ENCODE assay signal across 19 mouse cellular contexts in genomic region chr10:62224231-62224630, GRCm38 (mm10). TPM values are rescaled to one million over a fixed set of nuclear protein-coding genes. Genes with fewer than 3 reads are reported as not detected.
DNase-seq lines count a peak whose midpoint lies in the region.
"Had no signal": no experiment of that assay in that cellular context is flagged by ENCODE, and none has a peak within 500 bp of the region (broad histone marks: within the 10 kb centered on the region; RNA-seq: fewer than 3 reads in every experiment).

No protein-coding gene starts in this region.

- DNase-seq in adrenal gland, adult 2 months, result peak; percentile 48
- DNase-seq in adrenal gland, adult 18-20 months (ENCODE audit: low spot score in 2 of 2), result no peak
- peak; percentile 60 for DNase-seq in kidney, adult 11 months
- no peak for DNase-seq in kidney, adult 18-20 months
- DNase-seq in adrenal gland, adult 8-10 months, result peak; percentile 41
- DNase-seq in kidney, postnatal 10 days, result peak; percentile 63
- no peak for DNase-seq in layer of hippocampus, postnatal 14 days (ENCODE audit: low spot score in 2 of 2)
- DNase-seq in urinary bladder, postnatal 10 days (ENCODE audit: low spot score), result no peak
- DNase-seq: cerebellum, adult 11-12 months had no signal

RNA-seq across cellular contexts. Expression of gene Tspan15, which starts 6.8 kb away (rescaled TPM):
- 10 to 100 TPM; 14.4 to 22.5 TPM for total RNA-seq in adrenal gland, adult 2 months (2021)
- polyA plus RNA-seq in adrenal gland, adult 2 months (2012; rRNA removed), result 66.3 and 71.2 TPM in 2 replicates
- total RNA-seq in adrenal gland, adult 18-20 months (2021), result 10 to 100 TPM; 17.9 to 18.9 TPM
- 10 to 100 TPM; 17.5 to 29.9 (median 21.7) TPM for total RNA-seq in adrenal gland, adult 8-10 months (2022)
- 10 to 100 TPM; 18.0 to 20.0 TPM for total RNA-seq in layer of hippocampus, postnatal 14 days (2021)
- total RNA-seq: granulocyte monocyte progenitor cell, adult 5-6 weeks had no signal

RNA-seq across cellular contexts. Expression of gene Tacr2, which starts 28.0 kb away (rescaled TPM):
- 10 to 100 TPM; 21.8 to 64.4 TPM for total RNA-seq in adrenal gland, adult 2 months (2021)
- polyA plus RNA-seq in adrenal gland, adult 2 months (2012; rRNA removed), result 146 and 235 TPM in 2 replicates
- 10 to 100 TPM; 13.0 to 50.3 TPM for total RNA-seq in adrenal gland, adult 18-20 months (2021)
- 10 to 100 TPM; 27.8 to 76.4 (median 46.5) TPM for total RNA-seq in adrenal gland, adult 8-10 months (2022)
- under 1 TPM; 0.18 to 0.33 TPM for total RNA-seq in layer of hippocampus, postnatal 14 days (2021)
- total RNA-seq: common myeloid progenitor, adult 5-6 weeks; granulocyte monocyte progenitor cell, adult 5-6 weeks; heart, postnatal 25 days; hindbrain, postnatal 0 days; layer of hippocampus, adult 2 months; liver, adult 2 months; megakaryocyte progenitor cell, adult 5-6 weeks had no signal
- polyA plus RNA-seq: forebrain, embryonic 16.5 days; liver, adult 2 months; midbrain, embryonic 15.5 days; neural tube, embryonic 12.5 days had no signal

Comparison
In these comparisons a context has a peak if more than half of its experiments do, and no peak if none do; other contexts are left out.
1. DNase-seq: peak in adrenal gland, adult 2 months (single experiment), kidney, adult 11 months (single experiment), adrenal gland, adult 8-10 months (single experiment) and kidney, postnatal 10 days (single experiment); none in adrenal gland, adult 18-20 months (0 of 2), kidney, adult 18-20 months (single experiment), layer of hippocampus, postnatal 14 days (0 of 2) and urinary bladder, postnatal 10 days (single experiment).
2. RNA of gene Tacr2, which starts 28.0 kb away (total RNA-seq): 21.8 to 64.4 TPM in adrenal gland, adult 2 months, 27.8 to 76.4 TPM in adrenal gland, adult 8-10 months and 13.0 to 50.3 TPM in adrenal gland, adult 18-20 months; 0.18 to 0.33 TPM in layer of hippocampus, postnatal 14 days; every median in the first group is over 10 times any median in the second.